Mouse (Mus musculus) v-Abl transformed pro-B cells (cell line): ENCODE results near the gene Srcin1.

Source experiments
- in situ Hi-C, 2 experiments: fragments of 400-800 bp; cut with MboI; formaldehyde crosslinking; loops; one replicate each; pipeline ENCODE4 v1.15.1; 2025; ENCODE audit not compliant: unreplicated experiment in 2 of 2

Gene Srcin1

DNA sequence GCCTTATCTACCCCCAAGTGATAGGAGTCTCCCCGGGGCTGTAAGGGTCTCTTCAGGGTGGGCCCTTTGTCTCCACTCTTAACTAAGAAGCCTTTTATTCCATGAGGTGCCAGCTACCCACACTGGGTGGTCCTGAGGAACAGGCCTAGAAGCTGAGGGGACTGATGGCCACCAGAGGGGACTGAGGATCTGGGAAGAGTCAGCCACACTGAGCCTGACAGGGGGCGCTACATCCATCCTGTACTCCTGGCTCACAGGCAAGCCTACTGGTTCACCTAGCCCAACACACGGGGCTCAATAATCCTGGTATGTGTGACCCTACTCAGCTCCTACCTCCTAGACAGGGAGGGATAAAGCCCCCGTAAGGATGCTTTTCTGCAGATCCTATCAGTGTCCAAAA lies 16.4 kb downstream of the Srcin1 start:
- in situ Hi-C loops: loop anchor here in 1 of 2 experiments (5.0 kb wide), 1 partner anchor 72 kb away; no protein-coding TSS in a partner anchor

DNA sequence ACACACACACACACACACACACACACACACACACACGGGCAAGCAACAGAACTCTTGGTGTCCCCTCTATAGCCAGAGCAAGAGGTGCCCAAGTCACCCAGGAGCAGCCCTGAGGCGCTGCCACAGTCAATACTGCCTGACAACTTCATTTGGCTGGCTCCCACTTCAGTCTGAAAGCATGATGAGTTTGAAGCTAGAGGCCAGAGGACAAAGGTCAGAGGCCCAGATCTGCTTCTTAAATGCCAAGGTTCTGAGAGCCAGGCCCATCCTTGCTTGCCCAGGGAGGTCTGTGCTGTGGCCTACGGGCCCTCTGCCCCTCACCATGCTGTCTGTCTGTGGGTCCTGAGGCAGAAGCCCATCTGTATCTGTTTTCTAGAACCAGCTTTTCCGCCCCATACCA lies 18.1 kb downstream of the Srcin1 start:
- in situ Hi-C loops: loop anchor here in 1 of 2 experiments (5.0 kb wide), 1 partner anchor 71 kb away; no protein-coding TSS in a partner anchor

DNA sequence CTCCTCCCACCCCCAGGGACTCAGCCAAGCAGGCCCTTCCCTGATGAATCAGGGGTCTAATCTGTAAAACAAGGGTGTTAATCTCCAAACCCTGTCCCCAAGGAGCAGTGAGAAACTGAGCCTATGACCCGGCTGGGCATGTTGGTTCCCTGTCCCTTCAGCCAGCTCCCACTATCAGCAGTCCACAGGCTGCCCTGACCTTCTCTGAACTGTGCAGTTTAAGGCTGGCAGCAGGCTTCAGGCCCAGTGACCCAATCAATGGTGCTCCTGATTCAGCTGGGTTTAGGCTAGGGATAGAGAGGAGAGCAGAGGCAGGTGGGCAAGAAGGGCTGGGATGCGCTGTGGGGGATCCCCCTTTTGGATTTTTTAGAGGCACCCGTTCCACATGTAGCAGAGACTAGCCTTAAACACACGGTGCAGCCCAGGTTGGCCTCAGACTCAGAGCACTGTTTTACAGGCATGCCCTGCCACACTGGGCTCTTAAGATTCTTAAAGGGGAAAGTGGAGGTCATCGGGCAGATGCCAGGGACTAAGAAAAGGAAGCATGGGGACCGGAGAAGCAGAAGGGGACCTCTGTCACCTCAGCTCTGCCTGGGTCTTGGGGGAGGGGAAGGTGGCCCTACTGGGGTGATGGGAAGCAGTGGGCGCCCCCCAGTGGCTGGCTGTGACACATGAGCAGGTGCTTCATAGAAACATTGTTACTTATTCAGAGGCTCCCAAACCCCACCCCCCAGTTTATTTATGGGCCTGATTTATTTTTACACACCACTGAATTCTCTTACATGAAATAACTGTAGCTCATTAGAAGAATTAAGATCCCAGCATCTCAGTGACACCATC lies 19.2 kb downstream of the Srcin1 start:
- in situ Hi-C loops: loop anchor here in 1 of 2 experiments (5.0 kb wide), 1 partner anchor 69 kb away; no protein-coding TSS in a partner anchor

DNA sequence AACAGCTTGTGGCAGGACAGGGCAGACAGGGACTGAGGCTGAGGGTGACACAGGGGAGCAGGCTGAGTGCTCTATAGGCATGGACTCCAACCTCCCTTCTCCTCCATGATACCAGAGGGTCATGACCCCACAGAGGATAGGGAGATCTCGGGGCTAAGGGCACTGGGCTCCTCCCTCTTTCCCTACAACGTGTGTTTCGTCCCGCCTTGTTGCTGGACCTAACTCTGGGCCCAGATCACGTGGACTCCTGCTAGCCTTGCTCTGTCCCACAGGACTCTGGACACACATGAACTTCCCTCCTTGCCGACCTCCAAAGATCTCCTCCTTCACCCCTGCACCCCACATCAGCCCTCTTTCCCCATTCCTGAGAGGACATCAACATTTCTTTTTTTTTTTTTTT lies 20.8 kb downstream of the Srcin1 start:
- in situ Hi-C loops: loop anchor here in 1 of 2 experiments (5.0 kb wide), 1 partner anchor 68 kb away; no protein-coding TSS in a partner anchor

DNA sequence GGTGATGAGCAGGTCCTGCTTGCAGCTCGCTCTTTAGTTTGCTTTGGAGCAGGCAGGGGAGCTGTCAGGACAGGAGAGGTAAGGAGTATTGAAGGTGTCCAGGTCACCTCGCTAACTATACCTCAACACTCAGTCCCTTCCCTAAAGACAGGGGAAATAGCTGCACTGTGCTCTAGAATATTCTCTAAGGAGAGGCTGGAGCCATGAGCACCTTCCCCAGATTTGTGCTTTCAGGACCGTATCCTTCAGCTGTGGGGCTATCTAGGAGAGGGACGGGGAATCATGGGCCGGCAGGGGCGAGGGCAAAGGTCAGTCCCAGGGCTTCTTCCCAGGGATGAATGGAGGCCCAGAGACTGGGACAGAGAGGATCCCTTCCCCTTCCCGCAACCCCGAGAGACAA lies 23.8 kb downstream of the Srcin1 start:
- in situ Hi-C loops: no loop called here

DNA sequence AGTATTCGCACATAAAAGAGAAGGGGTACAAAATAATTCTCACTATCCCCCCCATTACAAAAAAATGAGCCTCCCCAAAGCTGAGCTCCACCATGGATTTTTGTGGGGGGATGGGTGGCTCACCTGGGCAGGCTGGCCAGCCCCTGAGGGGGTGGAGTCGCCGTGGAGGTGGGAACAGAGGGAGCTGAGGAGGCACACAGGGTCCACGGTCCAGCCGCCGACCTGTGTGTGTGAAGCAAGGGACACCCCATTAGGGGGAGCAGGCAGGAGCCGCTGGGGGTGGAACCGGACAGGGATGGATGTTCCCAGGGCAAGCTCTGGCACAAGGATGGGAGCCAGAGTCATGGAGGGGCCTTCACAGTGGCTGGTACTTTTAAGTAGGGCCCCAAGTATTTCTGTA lies 27.2 kb downstream of the Srcin1 start:
- in situ Hi-C loops: no loop called here

DNA sequence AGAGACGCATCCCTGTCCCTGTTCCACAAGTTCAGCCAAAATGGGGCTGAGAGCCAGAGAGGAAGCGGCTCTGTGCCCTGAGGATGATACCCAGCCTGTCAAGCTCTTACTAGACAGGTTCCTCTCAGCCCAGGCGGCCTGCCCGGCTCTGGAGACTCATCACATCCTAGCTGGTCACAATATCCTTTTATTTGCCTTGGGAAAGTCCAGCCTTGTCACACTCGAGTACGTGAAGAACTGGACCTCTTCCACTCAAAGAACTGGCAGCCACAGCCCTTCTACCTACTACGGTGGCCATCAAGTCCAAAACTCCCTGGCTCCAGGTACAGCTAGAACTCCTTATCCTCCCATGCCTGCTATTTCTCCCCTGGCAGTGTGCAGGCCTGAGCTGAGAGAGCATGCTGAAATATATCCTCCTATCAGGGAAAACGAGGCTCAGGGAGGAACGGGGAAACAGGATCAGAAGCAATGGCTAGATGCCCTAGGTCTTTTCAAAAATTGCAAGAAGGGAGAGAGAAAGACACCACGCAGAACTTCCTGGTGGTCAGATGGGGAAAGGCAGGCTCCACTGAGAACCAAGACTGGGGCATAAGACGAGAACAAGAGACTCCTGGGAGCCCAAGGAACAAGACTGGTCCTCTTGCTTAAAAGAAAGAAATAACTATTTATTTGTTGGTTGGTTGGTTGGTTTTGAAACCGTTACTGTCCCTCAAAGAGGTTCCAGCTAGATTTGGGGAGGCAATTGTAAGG lies 27.9 kb downstream of the Srcin1 start:
- in situ Hi-C loops: no loop called here

DNA sequence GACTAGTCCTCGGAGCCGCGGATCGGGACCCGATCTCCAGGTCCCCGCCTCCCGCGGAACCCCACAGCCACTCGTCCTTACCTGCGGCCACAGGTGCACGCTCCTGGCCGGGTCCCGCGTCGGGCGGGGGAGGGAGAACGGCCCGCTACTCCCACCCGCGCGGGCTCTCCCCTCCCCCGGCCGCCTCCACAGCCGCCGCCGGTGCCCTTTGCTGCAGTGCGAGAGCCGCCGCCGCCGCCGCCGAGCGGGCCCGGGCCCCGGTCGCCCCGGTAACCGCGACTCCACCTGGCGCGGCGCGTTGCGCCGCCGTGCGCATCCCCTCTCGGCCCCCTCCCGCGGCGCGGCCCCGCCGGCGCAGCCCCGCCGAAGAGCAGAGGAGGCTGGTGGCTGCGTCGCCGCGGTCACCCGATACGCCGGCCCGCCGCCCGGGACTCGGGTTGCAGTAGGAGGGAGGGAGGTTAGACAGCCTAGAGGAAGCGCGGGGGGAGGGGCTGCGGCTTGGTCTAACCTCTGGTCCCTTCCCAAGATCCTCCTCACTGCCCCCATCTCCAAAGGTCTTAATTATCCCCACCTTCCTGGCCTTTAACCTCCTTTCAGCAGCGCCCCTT lies 29.1 kb downstream of the Srcin1 start:
- in situ Hi-C loops: no loop called here

DNA sequence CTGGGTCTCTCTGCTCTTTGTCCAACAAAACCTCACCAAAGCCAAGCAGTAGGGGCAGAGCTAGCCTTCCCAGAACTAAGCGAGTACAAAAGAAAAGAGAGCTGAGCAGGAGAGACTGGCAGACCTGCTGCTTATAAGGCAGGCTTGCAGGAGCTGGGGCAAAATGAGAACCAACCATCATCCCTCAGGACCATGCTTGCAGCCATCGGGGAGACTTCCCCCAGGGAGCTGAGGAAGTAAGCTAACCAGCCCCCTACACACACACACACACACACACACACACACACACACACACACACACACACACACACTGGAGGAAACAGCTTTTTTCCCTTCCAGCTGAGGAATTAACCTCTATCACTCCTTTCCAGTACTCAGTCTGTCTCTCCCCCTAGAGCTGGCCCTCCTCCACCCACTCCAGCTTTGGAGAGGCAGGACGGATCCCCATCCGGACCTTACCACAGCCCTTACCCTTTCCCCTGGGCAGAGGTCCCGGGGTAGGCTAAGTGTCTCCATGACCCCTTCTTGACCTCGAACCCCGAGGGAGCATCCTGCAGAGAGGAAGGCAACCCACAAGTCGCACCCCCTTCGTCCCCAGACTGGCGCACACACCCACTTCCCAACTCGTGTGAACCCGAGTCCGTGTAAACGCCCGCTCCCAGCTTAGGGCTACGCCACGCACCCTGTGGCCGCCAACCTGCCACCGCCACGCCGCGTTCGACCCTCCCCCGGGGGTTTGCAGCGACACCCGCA lies 30.0 kb downstream of the Srcin1 start:
- in situ Hi-C loops: no loop called here

DNA sequence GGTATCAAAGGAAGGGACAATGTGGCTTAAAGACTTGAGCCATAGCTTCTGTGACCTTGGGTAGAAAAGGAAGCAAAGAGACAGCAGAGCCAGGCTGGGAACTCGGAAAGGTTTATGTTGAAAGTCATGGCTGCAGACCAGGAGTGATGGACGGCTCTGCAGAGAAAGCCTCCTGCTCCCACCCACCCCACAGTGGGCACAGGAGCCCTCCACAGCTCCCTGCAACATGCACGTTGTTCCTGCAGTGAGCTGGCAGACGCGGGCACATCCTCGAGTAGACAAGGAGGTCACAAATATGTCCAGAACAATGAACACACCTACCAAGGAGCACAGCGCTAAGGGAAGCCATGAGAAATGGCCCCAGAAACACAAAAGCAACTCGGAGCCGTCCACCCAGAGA lies 32.1 kb downstream of the Srcin1 start:
- in situ Hi-C loops: no loop called here

DNA sequence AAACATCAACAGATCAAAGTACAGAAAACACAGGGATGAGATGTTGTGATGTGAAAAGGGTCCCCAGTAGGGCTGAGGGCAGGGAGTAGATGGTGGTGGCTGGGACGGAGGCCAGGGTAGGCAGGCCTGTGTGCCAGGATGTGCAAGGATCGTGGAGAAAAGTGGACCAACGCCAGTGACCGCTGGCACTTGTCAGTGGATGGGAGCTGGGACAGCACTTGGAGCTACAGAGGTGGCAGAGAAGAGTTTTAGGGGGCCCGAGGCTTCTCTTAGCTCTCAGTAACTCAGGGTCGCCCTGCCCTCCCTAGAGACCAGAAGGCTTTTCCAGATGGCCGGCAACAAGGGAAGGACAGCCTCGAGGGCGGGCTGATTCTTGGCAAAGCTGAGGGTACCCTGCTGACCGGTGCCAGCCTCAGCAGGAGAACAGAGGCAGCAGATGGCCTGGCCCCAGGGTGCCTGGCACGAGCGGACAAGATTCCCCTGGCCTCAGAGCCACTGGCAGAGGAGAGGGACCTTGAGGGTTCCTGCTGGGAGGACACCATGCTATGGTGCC lies 32.7 kb downstream of the Srcin1 start:
- in situ Hi-C loops: no loop called here

DNA sequence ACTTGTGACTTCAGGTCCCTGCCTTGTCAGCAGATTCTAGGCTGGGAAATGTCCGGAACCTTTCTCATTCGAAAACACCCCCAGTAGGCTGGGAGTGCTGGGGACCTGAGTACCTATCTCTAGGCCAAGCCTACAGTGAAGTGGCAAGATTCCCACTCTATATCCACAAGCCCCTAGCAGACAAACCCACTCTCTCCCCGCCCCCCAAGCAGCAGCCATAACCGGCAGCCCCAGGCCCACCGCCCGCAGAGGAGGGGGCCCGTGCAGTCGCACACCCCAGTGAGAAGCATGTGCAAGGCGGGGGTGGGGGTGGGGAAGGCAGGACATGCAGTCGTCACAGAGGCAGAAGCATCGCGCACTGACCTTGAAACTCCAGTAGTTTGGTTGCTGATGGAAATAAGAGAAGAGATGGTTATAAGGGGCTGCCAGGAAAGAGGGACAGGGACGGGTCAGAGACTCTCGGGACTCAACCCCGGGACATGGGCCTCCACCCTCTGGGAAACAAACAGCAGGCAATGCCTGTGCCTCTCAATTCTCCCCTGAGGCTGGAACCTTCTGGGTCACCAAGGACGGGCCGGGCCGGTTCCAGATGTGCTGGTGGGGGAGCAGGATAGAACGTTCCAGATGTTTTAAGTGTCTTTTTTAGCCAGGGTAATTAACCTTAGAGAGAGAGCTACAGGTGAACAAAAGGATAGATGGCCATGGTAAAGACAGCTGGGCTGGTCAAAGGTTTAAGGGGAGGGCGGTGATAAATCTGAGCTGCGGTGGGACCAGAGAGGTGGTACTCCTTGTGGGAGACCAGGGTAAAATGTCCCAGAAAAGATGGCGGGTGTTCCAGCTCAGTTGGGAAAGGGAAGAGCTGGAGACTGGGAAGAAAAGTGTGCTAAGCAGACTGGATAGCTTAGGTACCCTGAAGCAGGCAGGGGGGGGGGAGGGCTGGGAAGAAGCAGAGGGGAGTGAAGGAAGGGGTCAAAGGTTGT lies 33.5 kb downstream of the Srcin1 start:
- in situ Hi-C loops: no loop called here

DNA sequence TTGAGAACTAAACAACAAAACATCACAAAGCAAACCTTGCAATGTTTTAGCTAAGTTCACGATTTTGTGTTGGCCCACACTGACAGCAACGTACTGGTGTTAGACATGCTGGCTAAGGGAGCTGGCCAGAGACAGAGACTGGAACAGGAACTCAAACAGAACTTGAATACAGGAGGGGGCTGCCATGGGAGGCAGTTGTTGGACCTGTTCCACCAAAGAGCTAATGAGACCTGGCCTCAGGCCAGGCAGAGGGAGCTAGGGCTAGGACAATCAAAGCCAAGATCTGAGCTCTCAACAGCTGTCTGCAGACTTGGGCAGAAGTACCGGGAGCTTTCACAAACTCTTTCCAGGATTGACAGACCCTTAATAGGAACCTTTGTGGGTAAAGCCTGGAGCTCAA lies 35.4 kb downstream of the Srcin1 start:
- in situ Hi-C loops: no loop called here

DNA sequence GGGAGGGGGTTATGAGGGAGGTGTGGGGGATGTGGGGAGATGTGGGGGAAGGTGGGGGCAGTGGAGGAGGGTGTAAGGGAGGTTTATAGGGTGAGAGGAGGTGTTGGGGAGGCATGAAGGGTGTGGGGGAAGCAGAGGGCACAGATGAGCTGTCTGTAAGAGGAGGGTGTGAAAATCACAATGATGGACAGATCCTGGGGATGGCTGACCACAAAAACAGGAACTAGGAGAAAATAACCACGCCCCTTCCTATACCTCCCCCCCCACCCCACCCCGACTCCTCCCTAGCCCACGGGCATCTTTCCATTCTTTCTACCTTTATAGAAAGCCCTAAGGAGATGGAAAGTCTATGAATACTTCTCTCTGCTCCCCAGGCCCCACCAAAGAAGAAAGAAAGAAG lies 35.9 kb downstream of the Srcin1 start:
- in situ Hi-C loops: no loop called here

DNA sequence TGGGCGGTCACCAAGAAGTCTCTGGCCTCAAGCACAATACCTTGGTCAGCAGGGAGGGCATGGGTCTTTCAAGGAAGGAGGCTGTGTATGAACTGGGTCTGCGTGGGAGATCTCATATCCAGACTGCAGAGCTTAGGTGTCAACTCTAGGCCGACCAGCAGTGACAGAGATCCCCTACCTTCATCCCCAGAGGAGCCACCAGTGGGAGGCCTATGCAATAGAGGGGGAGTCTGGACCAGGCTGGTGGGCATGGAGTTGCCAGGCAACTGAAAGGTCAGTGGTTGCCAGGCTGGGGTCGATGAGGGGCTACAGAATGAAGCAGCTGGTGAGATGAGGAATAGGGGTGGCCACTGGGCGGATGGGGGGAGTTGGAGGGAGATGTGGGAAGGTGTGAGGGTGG lies 36.4 kb downstream of the Srcin1 start:
- in situ Hi-C loops: loop anchor here in 1 of 2 experiments (10.0 kb wide), 1 partner anchor 85 kb away; the partner anchor contains the start of gene Epop

DNA sequence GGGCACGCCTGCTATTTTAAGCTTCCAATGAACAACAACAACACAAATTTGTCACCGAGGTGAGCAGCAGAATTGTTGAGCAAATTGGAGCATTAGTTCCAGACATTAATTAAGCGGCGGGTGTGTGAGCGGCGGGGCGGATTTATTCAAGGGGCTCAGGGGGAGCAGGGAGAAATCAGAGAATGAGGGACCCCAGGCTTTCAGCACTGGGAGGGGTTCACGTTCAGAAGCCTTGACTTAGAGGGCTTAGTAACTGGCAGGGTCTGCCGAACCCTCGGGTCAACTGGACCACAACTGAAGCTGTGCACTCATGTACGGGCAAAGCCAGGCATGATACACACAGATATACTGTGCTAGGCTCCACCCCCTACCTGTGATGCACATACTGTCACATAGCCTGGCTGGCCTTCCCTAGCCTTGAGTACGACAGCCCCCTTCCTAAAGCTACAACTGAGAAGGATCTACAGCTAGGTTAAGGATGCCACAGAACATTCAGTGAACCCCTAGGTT lies 38.4 kb downstream of the Srcin1 start:
- in situ Hi-C loops: loop anchor here in 1 of 2 experiments (10.0 kb wide), 1 partner anchor 87 kb away; the partner anchor contains the start of gene Epop

DNA sequence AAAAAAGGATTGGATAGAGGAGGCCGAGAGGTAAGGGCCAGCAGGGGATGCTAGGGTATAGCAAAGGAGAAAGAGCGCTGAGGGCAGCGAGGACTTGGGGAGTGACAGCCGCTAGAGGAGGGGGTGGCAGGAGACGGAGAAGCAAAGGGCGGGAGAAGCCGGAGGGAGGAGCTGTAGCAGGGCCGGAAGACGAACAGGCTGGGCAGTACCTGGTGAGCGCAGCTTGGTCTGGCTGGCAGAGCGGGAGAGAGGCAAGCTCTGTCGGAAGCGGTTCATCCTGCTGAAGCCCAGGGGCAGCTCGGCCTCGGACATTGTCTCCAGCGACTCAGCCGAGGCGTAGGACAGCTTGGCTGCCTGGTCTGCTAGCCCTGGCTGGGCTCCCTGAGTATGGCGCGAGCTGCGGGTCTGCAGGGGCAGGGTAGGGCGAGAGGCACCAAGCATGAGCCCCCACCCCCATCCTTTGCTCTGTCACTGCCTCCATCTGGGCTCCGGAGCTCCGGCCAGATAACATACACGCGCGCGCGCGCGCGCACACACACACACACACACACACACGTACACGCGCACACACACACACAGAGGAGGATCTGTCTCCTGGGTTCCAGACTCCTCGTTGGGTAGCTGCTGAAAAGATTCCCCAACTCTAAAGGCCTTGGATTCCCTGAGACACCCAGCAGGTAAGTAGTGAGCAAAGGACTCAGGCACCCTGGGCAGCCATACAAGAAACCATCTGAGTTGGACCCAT lies 39.0 kb downstream of the Srcin1 start:
- in situ Hi-C loops: loop anchor here in 1 of 2 experiments (10.0 kb wide), 1 partner anchor 88 kb away; the partner anchor contains the start of gene Epop
